Mouse (Mus musculus) brain, embryonic 14.5 days (tissue): ENCODE measurements around the gene Comt.

ENCODE experiments used
- CTCF ChIP-seq: fragments of 200-500 bp; IDR thresholded peaks from 2 replicates; pipeline ENCODE4 v1.5.1; 2012; ENCODE audit warnings: inconsistent platforms, mild to moderate bottlenecking, moderate library complexity, borderline replicate concordance; ENCODE audit not compliant: insufficient read depth, insufficient read length; ENCODE audit errors: extremely low read depth
- POLR2A ChIP-seq: fragments of 200-500 bp; IDR thresholded peaks from 2 replicates; pipeline ENCODE4 v1.6.1; 2012; ENCODE audit warnings: mild to moderate bottlenecking, inconsistent platforms, borderline replicate concordance; ENCODE audit not compliant: poor library complexity, insufficient read depth, insufficient read length, severe bottlenecking; ENCODE audit errors: extremely low read depth

- TF ChIP-seq CTCF (peak; percentile 16; the same call in 1 of the 2 replicates), POLR2A (peak; percentile 42; the same call in 1 of the 2 replicates)
These were observed 349 bp downstream of the Comt start, which contains the start of gene Txnrd2 for GRCm38 (mm10) chr16:18426215-18426791.
